Mouse (Mus musculus): ENCODE measurements around the gene Sergef. TPM values are rescaled to one million over a fixed set of nuclear protein-coding genes. Genes with fewer than 3 reads are reported as not detected.
A peak's percentile ranks its signal among the peaks of the same experiment; 100 is the strongest.

Sergef gene
- polyA plus RNA-seq, 1 experiment = 0.16 TPM

- Histone ChIP-seq H3K4me1 (ENCODE audit: control insufficient read depth) (no peaks in the 10 kb centered on the region), H3K4me3 (replicated peaks) (no peak overlapping the region), H3K36me3 (ENCODE audit: control insufficient read depth) (peaks cover 2% of the 10 kb centered on the region; the same call in 1 of the 2 replicates), H3K27me3 (ENCODE audit: control insufficient read depth) (no peaks in the 10 kb centered on the region), H3K9me3 (ENCODE audit: control insufficient read depth, low read length) (no peaks in the 10 kb centered on the region)
- TF ChIP-seq GATA1 (IDR thresholded peaks at IDR 0.05; ENCODE audit: low read length) = no peak
- TF ChIP-seq TAL1 (IDR thresholded peaks at IDR 0.05; ENCODE audit: low read length) = no peak
Observed at GRCm38 (mm10) chr7:46607428-46608055, 32.1 kb downstream of the Sergef start.

GRCm38 (mm10) chr7:46607031-46607426 is 32.6 kb downstream of the Sergef start:
- H3K4me1 ChIP-seq (ENCODE audit: control insufficient read depth) = no peaks in the 10 kb centered on the region
- TF ChIP-seq TAL1 (IDR thresholded peaks at IDR 0.05; ENCODE audit: low read length) = no peak
- no peaks in the 10 kb centered on the region for H3K27me3 ChIP-seq (ENCODE audit: control insufficient read depth)
- H3K4me3 ChIP-seq (replicated peaks) = no peak overlapping the region
- peaks cover 2% of the 10 kb centered on the region; the same call in 1 of the 2 replicates for H3K36me3 ChIP-seq (ENCODE audit: control insufficient read depth)
- H3K9me3 ChIP-seq (ENCODE audit: control insufficient read depth, low read length) = no peaks in the 10 kb centered on the region

GRCm38 (mm10) chr7:46606391-46607030 is 33.1 kb downstream of the Sergef start:
- Histone ChIP-seq H3K9me3 (ENCODE audit: control insufficient read depth, low read length) (no peaks in the 10 kb centered on the region), H3K36me3 (ENCODE audit: control insufficient read depth) (peaks cover 2% of the 10 kb centered on the region; the same call in 1 of the 2 replicates), H3K27me3 (ENCODE audit: control insufficient read depth) (no peaks in the 10 kb centered on the region), H3K4me1 (ENCODE audit: control insufficient read depth) (no peaks in the 10 kb centered on the region), H3K4me3 (replicated peaks) (no peak overlapping the region)
- TF ChIP-seq TAL1 (IDR thresholded peaks at IDR 0.05; ENCODE audit: low read length) (no peak), GATA1 (IDR thresholded peaks at IDR 0.05; ENCODE audit: low read length) (no peak)

- peaks cover 2% of the 10 kb centered on the region; the same call in 1 of the 2 replicates for H3K36me3 ChIP-seq (ENCODE audit: control insufficient read depth)
- no peaks in the 10 kb centered on the region for H3K27me3 ChIP-seq (ENCODE audit: control insufficient read depth)
- no peak overlapping the region for H3K4me3 ChIP-seq (replicated peaks)
- TF ChIP-seq GATA1 (IDR thresholded peaks at IDR 0.05; ENCODE audit: low read length) (no peak), TAL1 (IDR thresholded peaks at IDR 0.05; ENCODE audit: low read length) (no peak)
- no peaks in the 10 kb centered on the region for H3K4me1 ChIP-seq (ENCODE audit: control insufficient read depth)
- H3K9me3 ChIP-seq (ENCODE audit: control insufficient read depth, low read length) = no peaks in the 10 kb centered on the region
Observed at GRCm38 (mm10) chr7:46603051-46603450, 36.6 kb downstream of the Sergef start.

- Histone ChIP-seq H3K36me3 (ENCODE audit: control insufficient read depth) (peaks cover 2% of the 10 kb centered on the region; the same call in 1 of the 2 replicates), H3K9me3 (ENCODE audit: control insufficient read depth, low read length) (no peaks in the 10 kb centered on the region), H3K4me1 (ENCODE audit: control insufficient read depth) (no peaks in the 10 kb centered on the region), H3K4me3 (replicated peaks) (no peak overlapping the region), H3K27me3 (ENCODE audit: control insufficient read depth) (no peaks in the 10 kb centered on the region)
- TF ChIP-seq GATA1 (IDR thresholded peaks at IDR 0.05; ENCODE audit: low read length) (no peak), TAL1 (IDR thresholded peaks at IDR 0.05; ENCODE audit: low read length) (no peak)
Observed at GRCm38 (mm10) chr7:46602079-46602478, 37.5 kb downstream of the Sergef start.

- TF ChIP-seq GATA1 (IDR thresholded peaks at IDR 0.05; ENCODE audit: low read length) (no peak), TAL1 (IDR thresholded peaks at IDR 0.05; ENCODE audit: low read length) (no peak)
- no peak overlapping the region for H3K4me3 ChIP-seq (replicated peaks)
- no peaks in the 10 kb centered on the region for H3K9me3 ChIP-seq (ENCODE audit: control insufficient read depth, low read length)
- H3K4me1 ChIP-seq (ENCODE audit: control insufficient read depth) = no peaks in the 10 kb centered on the region
- H3K27me3 ChIP-seq (ENCODE audit: control insufficient read depth) = no peaks in the 10 kb centered on the region
- peaks cover 2% of the 10 kb centered on the region; the same call in 1 of the 2 replicates for H3K36me3 ChIP-seq (ENCODE audit: control insufficient read depth)
Observed at GRCm38 (mm10) chr7:46601097-46601496, 38.5 kb downstream of the Sergef start.

GRCm38 (mm10) chr7:46597006-46597405 is 42.6 kb downstream of the Sergef start:
- TF ChIP-seq TAL1 (IDR thresholded peaks at IDR 0.05; ENCODE audit: low read length) = peak; percentile 30; the same call in 1 of the 3 replicates
- TF ChIP-seq GATA1 (IDR thresholded peaks at IDR 0.05; ENCODE audit: low read length) = no peak
- Histone ChIP-seq H3K4me3 (replicated peaks) (no peak overlapping the region), H3K36me3 (ENCODE audit: control insufficient read depth) (no peaks in the 10 kb centered on the region), H3K27me3 (ENCODE audit: control insufficient read depth) (no peaks in the 10 kb centered on the region), H3K9me3 (ENCODE audit: control insufficient read depth, low read length) (no peaks in the 10 kb centered on the region), H3K4me1 (ENCODE audit: control insufficient read depth) (no peaks in the 10 kb centered on the region)

GRCm38 (mm10) chr7:46591546-46591945 is 48.1 kb downstream of the Sergef start:
- H3K9me3 ChIP-seq (ENCODE audit: control insufficient read depth, low read length) = no peaks in the 10 kb centered on the region
- no peak for TF ChIP-seq GATA1 (IDR thresholded peaks at IDR 0.05; ENCODE audit: low read length)
- TF ChIP-seq TAL1 (IDR thresholded peaks at IDR 0.05; ENCODE audit: low read length) = no peak
- no peaks in the 10 kb centered on the region for H3K4me1 ChIP-seq (ENCODE audit: control insufficient read depth)
- H3K36me3 ChIP-seq (ENCODE audit: control insufficient read depth) = no peaks in the 10 kb centered on the region
- no peak overlapping the region for H3K4me3 ChIP-seq (replicated peaks)
- H3K27me3 ChIP-seq (ENCODE audit: control insufficient read depth) = no peaks in the 10 kb centered on the region

GRCm38 (mm10) chr7:46589181-46589580 is 50.4 kb downstream of the Sergef start:
- Histone ChIP-seq H3K36me3 (ENCODE audit: control insufficient read depth) (no peaks in the 10 kb centered on the region), H3K9me3 (ENCODE audit: control insufficient read depth, low read length) (no peaks in the 10 kb centered on the region), H3K4me3 (replicated peaks) (no peak overlapping the region), H3K27me3 (ENCODE audit: control insufficient read depth) (no peaks in the 10 kb centered on the region), H3K4me1 (ENCODE audit: control insufficient read depth) (no peaks in the 10 kb centered on the region)
- TF ChIP-seq TAL1 (IDR thresholded peaks at IDR 0.05; ENCODE audit: low read length) (no peak), GATA1 (IDR thresholded peaks at IDR 0.05; ENCODE audit: low read length) (no peak)

All from erythroblast, embryonic 14.5 days (primary cell).